Mouse (Mus musculus) ovary, adult 18-20 months (tissue): ENCODE data around the gene Gapt.

Source experiments
- DNase-seq: peaks from one replicate; pipeline ENCODE4 v3.0.0; 2022; ENCODE audit warnings: low spot score, mixed read lengths

Gapt gene

GRCm38 (mm10) chr13:110346707-110347106 lies 10.3 kb downstream of the Gapt start:
- DNase-seq = no peak

DNA sequence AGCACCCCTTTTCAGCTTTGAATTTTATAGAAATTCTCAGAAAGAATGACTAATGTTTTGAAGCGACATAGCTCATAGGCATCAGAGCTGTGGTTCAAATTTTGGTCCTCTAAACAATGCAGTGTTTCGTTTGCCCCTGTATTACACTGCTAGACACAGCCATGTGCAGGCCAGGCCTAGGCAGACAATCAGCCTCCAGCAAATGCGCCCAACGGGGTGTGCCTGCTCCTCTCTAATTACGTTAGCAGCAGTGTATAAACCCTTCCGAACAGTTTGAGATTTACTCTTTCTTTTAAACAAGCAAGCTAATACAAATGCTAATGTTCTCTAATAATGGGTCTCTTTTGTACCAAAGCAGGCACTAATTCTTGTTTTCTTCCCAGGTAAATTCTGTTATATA lies 14.4 kb downstream of the Gapt start:
- no peak for DNase-seq

- DNase-seq = no peak
These were observed 23.9 kb downstream of the Gapt start for GRCm38 (mm10) chr13:110332958-110333597.

GRCm38 (mm10) chr13:110318746-110319145 lies 38.3 kb downstream of the Gapt start:
- DNase-seq = no peak

- DNase-seq = no peak
These were observed 49.8 kb downstream of the Gapt start for GRCm38 (mm10) chr13:110307188-110307587.
